Mouse (Mus musculus) liver, embryonic 12.5 days (tissue): Measurements from ENCODE around the gene Fbxo47. TPM values are rescaled to one million over a fixed set of nuclear protein-coding genes. Genes with fewer than 3 reads are reported as not detected.

Source experiments
- ATAC-seq: fragments of 200-750 bp; cut with Nextera tagmentation; 2 replicates; pipeline ENCODE4 v1.8.0; 2017; ENCODE audit warnings: moderate number of reproducible peaks, mild to moderate bottlenecking, moderate library complexity
- H3K27ac ChIP-seq: fragments of 300-500 bp; sonication (generic); 2 replicates; pipeline ENCODE4 v1.5.1; 2016; ENCODE audit warnings: mild to moderate bottlenecking
- H3K27me3 ChIP-seq: fragments of 300-500 bp; sonication (generic); replicated peaks from 2 replicates; pipeline ENCODE4 v1.6.1; 2016; ENCODE audit warnings: mild to moderate bottlenecking, moderate library complexity
- H3K36me3 ChIP-seq: fragments of 300-500 bp; sonication (generic); 2 replicates; pipeline ENCODE4 v1.6.1; 2016; ENCODE audit warnings: mild to moderate bottlenecking, moderate library complexity
- H3K4me1 ChIP-seq: fragments of 300-500 bp; sonication (generic); 2 replicates; pipeline ENCODE4 v1.6.1; 2016
- H3K4me2 ChIP-seq: fragments of 300-500 bp; sonication (generic); 2 replicates; pipeline ENCODE4 v1.6.1; 2016; ENCODE audit warnings: mild to moderate bottlenecking, moderate library complexity
- H3K4me3 ChIP-seq: fragments of 300-500 bp; sonication (generic); 2 replicates; pipeline ENCODE4 v1.5.1; 2016; ENCODE audit warnings: mild to moderate bottlenecking, moderate library complexity
- H3K9ac ChIP-seq: fragments of 300-500 bp; sonication (generic); 2 replicates; pipeline ENCODE4 v1.6.1; 2016; ENCODE audit warnings: mild to moderate bottlenecking, moderate library complexity
- H3K9me3 ChIP-seq: fragments of 300-500 bp; sonication (generic); replicated peaks from 2 replicates; pipeline ENCODE4 v1.6.1; 2016; ENCODE audit warnings: mild to moderate bottlenecking, moderate library complexity
- WGBS: fragments of 180-500 bp; shearing (Covaris S2); methylation state at CpG from one replicate; pipeline ENCODE4 v1.1.7; 2016; ENCODE audit not compliant: insufficient replicate concordance; 5-methylcytosine and 5-hydroxymethylcytosine counted together
- polyA plus RNA-seq: library from polyadenylated mRNA; unstranded; fragments of >200 nt; fragmentation: Nextera tagmentation; extraction: Ambion mirVana; gene quantifications from 2 replicates; pipeline ENCODE4 v1.2.1, GENCODE M21; 2016

Fbxo47 gene
- polyA plus RNA-seq, 1 experiment from 2014 or later, result 0.36 TPM

GRCm38 (mm10) chr11:97817379-97817778, 66.6 kb downstream of the Fbxo47 start:
- Histone ChIP-seq H3K4me1 (peaks cover 94% of the 10 kb centered on the region), H3K27me3 (no peaks in the 10 kb centered on the region)

GRCm38 (mm10) chr11:97816916-97817315, 67.0 kb downstream of the Fbxo47 start:
- 55% methylated on average over 9 of the region's 9 CpGs for WGBS
- H3K9ac ChIP-seq, result no peak overlapping the region
- peak overlapping the region; percentile 41; the same call in 1 of the 2 replicates for H3K4me2 ChIP-seq
- H3K4me1 ChIP-seq, result peaks cover 97% of the 10 kb centered on the region
- H3K9me3 ChIP-seq, result no peaks in the 10 kb centered on the region
- ATAC-seq, result no peak
- peak overlapping the region; percentile 69; the same call in 1 of the 2 replicates for H3K27ac ChIP-seq
- H3K27me3 ChIP-seq, result no peaks in the 10 kb centered on the region
- H3K4me3 ChIP-seq, result no peak overlapping the region
- peaks cover 61% of the 10 kb centered on the region for H3K36me3 ChIP-seq

More at GRCm38 (mm10) chr11:97817379-97817778, 66.6 kb downstream of the Fbxo47 start:
- peak; percentile 58; the same call in 1 of the 2 replicates for ATAC-seq
- WGBS, result 6% methylated on average over 5 of the region's 5 CpGs
- Histone ChIP-seq H3K27ac (peak overlapping the region; percentile 69), H3K4me3 (no peak overlapping the region), H3K9ac (0 out of 2 replicates have a peak overlapping the region, but pooled peaks have one; percentile 33), H3K36me3 (peaks cover 61% of the 10 kb centered on the region), H3K4me2 (peak overlapping the region; percentile 41), H3K9me3 (no peaks in the 10 kb centered on the region)

GRCm38 (mm10) chr11:97816176-97816575, 67.8 kb downstream of the Fbxo47 start:
- H3K27ac ChIP-seq, result no peak overlapping the region
- H3K36me3 ChIP-seq, result peaks cover 58% of the 10 kb centered on the region
- peaks cover 97% of the 10 kb centered on the region for H3K4me1 ChIP-seq
- 78% methylated on average over 5 of the region's 5 CpGs for WGBS
- H3K27me3 ChIP-seq, result no peaks in the 10 kb centered on the region
- ATAC-seq, result no peak
- no peak overlapping the region for H3K4me2 ChIP-seq
- H3K9ac ChIP-seq, result no peak overlapping the region
- H3K9me3 ChIP-seq, result no peaks in the 10 kb centered on the region
- H3K4me3 ChIP-seq, result no peak overlapping the region

GRCm38 (mm10) chr11:97815736-97816135, 68.2 kb downstream of the Fbxo47 start:
- no peaks in the 10 kb centered on the region for H3K9me3 ChIP-seq
- H3K4me3 ChIP-seq, result no peak overlapping the region
- peaks cover 59% of the 10 kb centered on the region for H3K36me3 ChIP-seq
- no peak overlapping the region for H3K9ac ChIP-seq
- H3K4me1 ChIP-seq, result peaks cover 97% of the 10 kb centered on the region
- H3K27ac ChIP-seq, result 0 out of 2 replicates have a peak overlapping the region, but pooled peaks have one; percentile 32
- 69% methylated on average over 11 of the region's 11 CpGs for WGBS
- H3K27me3 ChIP-seq, result no peaks in the 10 kb centered on the region
- ATAC-seq, result no peak
- no peak overlapping the region for H3K4me2 ChIP-seq

GRCm38 (mm10) chr11:97813746-97814515, 70.0 kb downstream of the Fbxo47 start:
- no peak overlapping the region for H3K27ac ChIP-seq
- H3K4me2 ChIP-seq, result no peak overlapping the region
- no peak overlapping the region for H3K4me3 ChIP-seq
- H3K27me3 ChIP-seq, result no peaks in the 10 kb centered on the region
- WGBS, result 75% methylated on average over 17 of the region's 17 CpGs
- no peaks in the 10 kb centered on the region for H3K9me3 ChIP-seq
- no peak overlapping the region for H3K9ac ChIP-seq
- ATAC-seq, result no peak
- H3K4me1 ChIP-seq, result peaks cover 97% of the 10 kb centered on the region
- peaks cover 62% of the 10 kb centered on the region for H3K36me3 ChIP-seq

- Histone ChIP-seq H3K4me2 (no peak overlapping the region), H3K4me1 (peaks cover 97% of the 10 kb centered on the region), H3K4me3 (no peak overlapping the region), H3K27me3 (no peaks in the 10 kb centered on the region), H3K36me3 (peaks cover 63% of the 10 kb centered on the region), H3K9ac (no peak overlapping the region), H3K9me3 (no peaks in the 10 kb centered on the region), H3K27ac (no peak overlapping the region)
- WGBS, result 66% methylated on average over 7 of the region's 7 CpGs
- no peak for ATAC-seq
Observed at GRCm38 (mm10) chr11:97813085-97813484, 70.9 kb downstream of the Fbxo47 start.

- Histone ChIP-seq H3K9ac (no peak overlapping the region), H3K27ac (0 out of 2 replicates have a peak overlapping the region, but pooled peaks have one; percentile 13), H3K4me3 (no peak overlapping the region), H3K4me2 (no peak overlapping the region; the same call in 1 of the 2 replicates), H3K27me3 (no peaks in the 10 kb centered on the region), H3K9me3 (no peaks in the 10 kb centered on the region), H3K4me1 (peaks cover 97% of the 10 kb centered on the region), H3K36me3 (peaks cover 59% of the 10 kb centered on the region)
- WGBS, result 53% methylated on average over 3 of the region's 3 CpGs
- no peak for ATAC-seq
Observed at GRCm38 (mm10) chr11:97812491-97812921, 71.4 kb downstream of the Fbxo47 start.

- no peak overlapping the region for H3K9ac ChIP-seq
- 61% methylated on average over 12 of the region's 13 CpGs for WGBS
- no peak; the same call in 1 of the 2 replicates for ATAC-seq
- H3K36me3 ChIP-seq, result peaks cover 60% of the 10 kb centered on the region
- H3K27me3 ChIP-seq, result no peaks in the 10 kb centered on the region
- H3K4me1 ChIP-seq, result peaks cover 95% of the 10 kb centered on the region
- H3K4me3 ChIP-seq, result no peak overlapping the region
- 0 out of 2 replicates have a peak overlapping the region, but pooled peaks have one; percentile 13 for H3K27ac ChIP-seq
- H3K4me2 ChIP-seq, result no peak overlapping the region; the same call in 1 of the 2 replicates
- no peaks in the 10 kb centered on the region for H3K9me3 ChIP-seq
Observed at GRCm38 (mm10) chr11:97811569-97812362, 72.2 kb downstream of the Fbxo47 start.

GRCm38 (mm10) chr11:97810970-97811369, 73.0 kb downstream of the Fbxo47 start:
- no peak overlapping the region for H3K27ac ChIP-seq
- 62% methylated on average over 3 of the region's 3 CpGs for WGBS
- no peaks in the 10 kb centered on the region for H3K9me3 ChIP-seq
- H3K36me3 ChIP-seq, result peaks cover 54% of the 10 kb centered on the region
- peaks cover 95% of the 10 kb centered on the region for H3K4me1 ChIP-seq
- ATAC-seq, result no peak
- H3K4me3 ChIP-seq, result no peak overlapping the region
- no peak overlapping the region for H3K9ac ChIP-seq
- no peak overlapping the region for H3K4me2 ChIP-seq
- H3K27me3 ChIP-seq, result no peaks in the 10 kb centered on the region

- Histone ChIP-seq H3K27ac (no peak overlapping the region), H3K4me1 (peaks cover 95% of the 10 kb centered on the region), H3K4me2 (no peak overlapping the region), H3K9me3 (no peaks in the 10 kb centered on the region), H3K36me3 (peaks cover 48% of the 10 kb centered on the region), H3K9ac (no peak overlapping the region), H3K4me3 (no peak overlapping the region), H3K27me3 (no peaks in the 10 kb centered on the region)
- 44% methylated on average over 7 of the region's 7 CpGs for WGBS
- no peak for ATAC-seq
Observed at GRCm38 (mm10) chr11:97810356-97810755, 73.6 kb downstream of the Fbxo47 start.

GRCm38 (mm10) chr11:97809235-97810121, 74.5 kb downstream of the Fbxo47 start:
- 63% methylated on average over 7 of the region's 7 CpGs for WGBS
- no peak overlapping the region for H3K4me2 ChIP-seq
- peak overlapping the region; percentile 8; the same call in 1 of the 2 replicates for H3K27ac ChIP-seq
- H3K36me3 ChIP-seq, result peaks cover 42% of the 10 kb centered on the region
- H3K4me1 ChIP-seq, result peaks cover 98% of the 10 kb centered on the region
- no peaks in the 10 kb centered on the region for H3K9me3 ChIP-seq
- H3K27me3 ChIP-seq, result no peaks in the 10 kb centered on the region
- no peak for ATAC-seq
- no peak overlapping the region for H3K4me3 ChIP-seq
- no peak overlapping the region for H3K9ac ChIP-seq
